Mouse (Mus musculus) adrenal gland, adult 2 months (tissue): ENCODE measurements around the gene Napsa. TPM values are rescaled to one million over a fixed set of nuclear protein-coding genes. Genes with fewer than 3 reads are reported as not detected.

Experiments used
- DNase-seq: peaks from one replicate; pipeline ENCODE4 v3.0.0; 2021
- microRNA-seq, 2 experiments: library from miRNA; unstranded; fragments of <30 nt; microRNA quantifications; one replicate each; pipeline ENCODE4 v1.2.0; 2021
- polyA plus RNA-seq: library from polyadenylated mRNA; depleted of rRNA; stranded (reverse); fragments of >200 nt; gene quantifications from 2 replicates; pipeline ENCODE4 v1.2.3, GENCODE M21; 2012; rRNA removed
- total RNA-seq, 2 experiments: library from RNA; stranded (reverse); gene quantifications; 2 replicates each; pipeline ENCODE4 v1.2.3; 2021

The Napsa gene
- total and polyA plus RNA-seq, 3 experiments, result 0.55 to 2.2 (median 1.3) TPM

GRCm38 (mm10) chr7:44626966-44627365 lies 54.8 kb downstream of the Napsa start:
- DNase-seq, result no peak

- no peak for DNase-seq
Observed at GRCm38 (mm10) chr7:44628402-44629034, 56.3 kb downstream of the Napsa start.

DNA sequence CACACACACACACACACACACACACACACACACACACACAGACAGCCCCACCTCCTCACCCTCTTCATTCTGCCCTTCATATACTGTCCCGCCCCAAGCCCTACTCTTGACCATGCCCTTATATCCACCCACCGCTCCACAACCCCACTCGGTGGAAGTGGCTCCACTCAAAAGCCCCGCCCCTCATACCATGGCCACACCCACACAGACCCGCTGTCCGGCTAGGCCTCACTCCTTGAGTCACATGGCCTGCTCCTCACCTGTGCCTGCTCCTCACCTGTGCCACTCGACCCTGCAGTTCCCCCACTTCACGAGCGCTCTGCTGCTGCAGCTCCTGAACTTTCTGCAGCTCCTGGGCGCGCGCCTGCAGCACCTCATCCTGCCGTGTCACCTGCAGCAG lies 58.3 kb downstream of the Napsa start:
- DNase-seq, result no peak

- no peak for DNase-seq
Observed at GRCm38 (mm10) chr7:44632676-44633075, 60.5 kb downstream of the Napsa start.

DNA sequence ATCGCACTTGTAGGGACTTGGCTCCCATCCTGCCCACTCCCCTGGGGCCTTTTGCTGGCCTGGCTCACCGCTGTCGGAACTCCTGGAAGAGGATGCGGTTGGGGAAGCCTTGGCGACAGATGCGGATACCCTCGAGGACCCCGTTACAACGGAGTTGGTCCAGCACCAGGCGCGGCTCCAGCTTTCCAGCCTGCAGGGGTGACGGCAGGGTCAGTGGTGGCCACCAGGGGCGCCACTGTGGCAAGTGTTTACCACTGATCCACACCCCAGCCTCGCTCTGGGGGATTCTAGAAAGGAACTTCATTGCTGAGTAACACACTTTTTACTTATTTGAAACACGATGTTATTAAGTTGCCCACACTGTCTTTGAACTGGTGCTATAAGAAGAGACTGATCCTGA lies 61.2 kb downstream of the Napsa start:
- DNase-seq, result no peak

Small RNA genes lying within 50 kb of the gene (microRNA-seq; reads per million reads assigned to microRNA genes)
- gene Mir7053, result 0.22 to 0.41 reads per million in 2 experiments

Other genes with a start within 250 kb of the Napsa start
- 1 to 10 TPM; 4.8 to 6.2 TPM for gene Syt3, start 188.3 kb upstream of the Napsa start, total RNA-seq
- 12.1 and 16.0 TPM in 2 replicates for gene Syt3, start 188.3 kb upstream of the Napsa start, polyA plus RNA-seq
- 1 to 10 TPM in 1 of 2 experiments, under 1 TPM in 1; 0.66 to 1.2 TPM for gene 1700008O03Rik, start 186.6 kb upstream of the Napsa start, total RNA-seq
- 1.6 and 2.3 TPM in 2 replicates for gene 1700008O03Rik, start 186.6 kb upstream of the Napsa start, polyA plus RNA-seq
- 1 to 10 TPM; 5.1 to 8.5 TPM for gene Lrrc4b, start 143.4 kb upstream of the Napsa start, total RNA-seq
- 10.3 and 16.3 TPM in 2 replicates for gene Lrrc4b, start 143.4 kb upstream of the Napsa start, polyA plus RNA-seq
- under 1 TPM in 1 of 2 experiments, not detected in 1; 0.75 TPM for gene Aspdh, start 107.0 kb upstream of the Napsa start, total RNA-seq
- gene Aspdh, start 107.0 kb upstream of the Napsa start, polyA plus RNA-seq, result 0.91 and 2.4 TPM in 2 replicates
- 10 to 100 TPM; 51.2 to 61.7 TPM for gene Josd2, start 104.4 kb upstream of the Napsa start, total RNA-seq
- gene Josd2, start 104.4 kb upstream of the Napsa start, polyA plus RNA-seq, result 171 and 179 TPM in 2 replicates
- 100 to 1,000 TPM in 1 of 2 experiments, 10 to 100 TPM in 1; 77.9 to 101 TPM for gene Emc10, start 75.9 kb upstream of the Napsa start, total RNA-seq
- 516 and 555 TPM in 2 replicates for gene Emc10, start 75.9 kb upstream of the Napsa start, polyA plus RNA-seq
- 1 to 10 TPM; 8.3 to 9.1 TPM for gene Fam71e1, start 75.8 kb upstream of the Napsa start, total RNA-seq
- gene Fam71e1, start 75.8 kb upstream of the Napsa start, polyA plus RNA-seq, result 28.6 and 30.9 TPM in 2 replicates
- under 1 TPM in 1 of 2 experiments, not detected in 1; 0.24 TPM for gene Mybpc2, start 47.7 kb upstream of the Napsa start, total RNA-seq
- gene Mybpc2, start 47.7 kb upstream of the Napsa start, polyA plus RNA-seq, result not detected in 2 replicates
- gene Spib, start 40.3 kb upstream of the Napsa start, total RNA-seq, result under 1 TPM; 0.31 to 0.40 TPM
- gene Spib, start 40.3 kb upstream of the Napsa start, polyA plus RNA-seq, result 0.58 and 0.66 TPM in 2 replicates
- gene Pold1, start 23.5 kb upstream of the Napsa start, total RNA-seq, result 10 to 100 TPM in 1 of 2 experiments, 1 to 10 TPM in 1; 8.0 to 17.3 TPM
- gene Pold1, start 23.5 kb upstream of the Napsa start, polyA plus RNA-seq, result 27.3 and 31.0 TPM in 2 replicates
- gene Nr1h2, start 18.4 kb upstream of the Napsa start, total RNA-seq, result 100 to 1,000 TPM; 106 to 125 TPM
- gene Nr1h2, start 18.4 kb upstream of the Napsa start, polyA plus RNA-seq, result 305 and 306 TPM in 2 replicates
- gene Kcnc3, start 18.3 kb downstream of the Napsa start, total RNA-seq, result 1 to 10 TPM; 4.4 to 4.8 TPM
- gene Kcnc3, start 18.3 kb downstream of the Napsa start, polyA plus RNA-seq, result 7.2 and 8.8 TPM in 2 replicates
- gene Myh14, start 98.5 kb downstream of the Napsa start, total RNA-seq, result 1 to 10 TPM; 3.2 to 5.6 TPM
- gene Myh14, start 98.5 kb downstream of the Napsa start, polyA plus RNA-seq, result 1.2 and 1.7 TPM in 2 replicates
- gene Izumo2, start 136.4 kb downstream of the Napsa start, total RNA-seq, result not detected
- gene Izumo2, start 136.4 kb downstream of the Napsa start, polyA plus RNA-seq, result not detected in 2 replicates
- gene Vrk3, start 176.0 kb downstream of the Napsa start, total RNA-seq, result 10 to 100 TPM; 49.2 to 61.1 TPM
- 44.1 and 48.4 TPM in 2 replicates for gene Vrk3, start 176.0 kb downstream of the Napsa start, polyA plus RNA-seq
- under 1 TPM; 0.41 to 0.43 TPM for gene Zfp473, start 178.7 kb downstream of the Napsa start, total RNA-seq
- 0.01 and 0.07 TPM in 2 replicates for gene Zfp473, start 178.7 kb downstream of the Napsa start, polyA plus RNA-seq
- 10 to 100 TPM; 33.2 to 54.7 TPM for gene Nup62, start 243.7 kb downstream of the Napsa start, total RNA-seq
- gene Nup62, start 243.7 kb downstream of the Napsa start, polyA plus RNA-seq, result 83.6 and 92.2 TPM in 2 replicates
- 1 to 10 TPM; 1.6 to 1.8 TPM for gene Il4i1, start 244.0 kb downstream of the Napsa start, total RNA-seq
- gene Il4i1, start 244.0 kb downstream of the Napsa start, polyA plus RNA-seq, result 2.6 and 3.0 TPM in 2 replicates
- 100 to 1,000 TPM; 136 to 166 TPM for gene Atf5, start 244.3 kb downstream of the Napsa start, total RNA-seq
- gene Atf5, start 244.3 kb downstream of the Napsa start, polyA plus RNA-seq, result 494 and 666 TPM in 2 replicates